Mouse (Mus musculus): Measurements from ENCODE around the gene 4930451I11Rik. TPM values are rescaled to one million over a fixed set of nuclear protein-coding genes. Genes with fewer than 3 reads are reported as not detected.

The 4930451I11Rik gene
- polyA plus RNA-seq, 1 experiment from 2014 or later, result not detected

DNA sequence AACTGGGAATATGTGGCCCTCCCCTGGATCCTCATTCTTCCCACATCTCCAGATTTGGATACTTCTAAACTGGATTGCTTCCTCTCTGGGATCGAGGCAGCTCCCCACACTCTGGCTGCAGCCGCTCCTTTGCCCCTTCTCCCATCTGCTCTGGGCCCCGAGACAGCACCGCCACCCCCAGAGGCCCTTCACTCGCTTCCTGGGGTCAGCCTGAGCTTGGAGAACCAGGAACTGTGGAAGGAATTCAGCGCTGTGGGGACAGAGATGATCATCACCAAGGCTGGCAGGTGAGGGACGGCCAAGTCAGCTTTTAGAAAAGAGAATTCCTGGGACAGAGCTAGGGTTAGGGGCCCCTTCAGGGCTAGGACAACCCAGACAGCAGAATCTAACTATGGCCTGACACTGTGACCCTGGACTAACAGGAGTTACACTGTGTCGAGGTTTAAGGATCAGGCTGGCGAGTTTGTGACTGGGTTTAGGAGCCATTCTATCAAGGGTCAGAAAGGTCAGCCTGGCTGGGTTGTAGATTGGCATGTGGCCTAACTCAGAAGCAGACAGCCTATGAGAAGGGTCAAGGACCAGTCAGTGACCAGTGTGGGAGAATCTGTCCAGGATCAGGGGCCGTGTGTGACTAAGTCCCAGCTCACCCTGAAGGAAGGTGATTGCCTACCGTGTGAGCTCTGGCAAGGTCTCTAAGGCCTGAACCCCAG lies 49.6 kb downstream of the 4930451I11Rik start:
- no peaks in the 10 kb centered on the region for H3K9me3 ChIP-seq (replicated peaks; ENCODE audit: control insufficient read depth, low read length)
- H3K27ac ChIP-seq (ENCODE audit: low read length), result no peak overlapping the region
- H3K4me3 ChIP-seq (ENCODE audit: low read depth, low read length), result no peak overlapping the region
- H3K4me2 ChIP-seq (ENCODE audit: low read depth, low read length), result no peak overlapping the region
- H3K9ac ChIP-seq (ENCODE audit: low read depth, low read length), result no peak overlapping the region
- H3K36me3 ChIP-seq (ENCODE audit: control insufficient read depth, insufficient read depth), result peaks cover 35% of the 10 kb centered on the region
- ATAC-seq (ENCODE audit: low read depth), result peak; percentile 7; the same call in 1 of the 2 replicates
- WGBS (ENCODE audit: insufficient replicate concordance), result 58% methylated on average over 11 of the region's 11 CpGs
- no peaks in the 10 kb centered on the region for H3K27me3 ChIP-seq (ENCODE audit: control insufficient read depth, insufficient read depth, low read depth, low read length)
- peaks cover 25% of the 10 kb centered on the region for H3K4me1 ChIP-seq (ENCODE audit: control insufficient read depth, low read depth, low read length)

DNA sequence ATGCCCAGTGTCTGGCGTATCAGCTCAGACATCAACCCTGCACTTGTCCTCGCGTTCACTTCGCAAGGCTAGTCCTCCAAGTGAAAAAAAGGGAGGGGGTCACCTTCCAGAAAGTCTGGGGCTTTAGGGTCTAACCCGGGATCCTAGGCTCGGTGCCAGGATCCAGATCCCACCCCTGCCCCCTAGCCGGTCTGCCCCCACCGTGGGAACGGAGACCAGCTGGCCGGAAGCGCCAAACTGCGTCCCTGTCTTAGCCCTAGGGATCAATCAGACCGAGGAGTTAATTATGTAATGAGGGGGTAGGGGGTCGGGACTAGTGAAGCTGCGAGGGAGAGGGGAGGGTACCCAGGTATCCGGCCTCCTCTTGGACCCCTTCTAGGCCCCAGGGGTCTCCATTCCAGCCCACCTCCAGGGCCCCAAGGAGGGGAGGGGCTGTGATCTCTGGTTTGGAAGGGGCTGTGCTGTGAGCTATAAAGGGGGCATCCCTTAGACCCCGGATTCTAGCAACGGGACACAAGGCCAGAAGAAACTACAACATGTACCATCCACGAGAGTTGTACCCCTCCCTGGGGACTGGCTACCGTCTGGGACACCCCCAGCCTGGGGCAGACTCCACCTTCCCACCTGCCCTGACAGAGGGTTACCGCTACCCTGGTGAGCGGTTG lies 50.3 kb downstream of the 4930451I11Rik start, which contains the start of gene Tbx6:
Tbx6 (plus strand) TSS at position 513 of the 665 bp plus-strand sequence.
- peaks cover 31% of the 10 kb centered on the region for H3K4me1 ChIP-seq (ENCODE audit: control insufficient read depth, low read depth, low read length)

More for the DNA sequence above, 50.3 kb downstream of the 4930451I11Rik start, which contains the start of gene Tbx6:
- Histone ChIP-seq H3K27ac (ENCODE audit: low read length) (no peak within 1 kb of the TSS), H3K36me3 (ENCODE audit: control insufficient read depth, insufficient read depth) (peaks cover 28% of the 10 kb centered on the region), H3K9ac (ENCODE audit: low read depth, low read length) (peak within 1 kb of the TSS; percentile 50), H3K4me3 (ENCODE audit: low read depth, low read length) (peak within 1 kb of the TSS; percentile 51), H3K4me2 (ENCODE audit: low read depth, low read length) (peak within 1 kb of the TSS; percentile 72), H3K27me3 (ENCODE audit: control insufficient read depth, insufficient read depth, low read depth, low read length) (no peaks in the 10 kb centered on the region), H3K9me3 (replicated peaks; ENCODE audit: control insufficient read depth, low read length) (no peaks in the 10 kb centered on the region)
- 19% methylated on average over 22 of the region's 22 CpGs for WGBS (ENCODE audit: insufficient replicate concordance)
- ATAC-seq (ENCODE audit: low read depth), result no peak

Other genes starting within 250 kb of the 4930451I11Rik start
- gene Apobr, start 246.7 kb downstream of the 4930451I11Rik start, polyA plus RNA-seq (2015; fragmentation: Nextera tagmentation; extraction: Ambion mirVana), result 2.3 and 2.4 TPM in 2 replicates
- gene Cln3, start 245.8 kb downstream of the 4930451I11Rik start, polyA plus RNA-seq (2015; fragmentation: Nextera tagmentation; extraction: Ambion mirVana), result 11.7 and 11.9 TPM in 2 replicates
- 0.09 and 0.27 TPM in 2 replicates for gene Il27, start 236.7 kb downstream of the 4930451I11Rik start, polyA plus RNA-seq (2015; fragmentation: Nextera tagmentation; extraction: Ambion mirVana)
- 4.2 and 5.8 TPM in 2 replicates for gene Nupr1, start 200.8 kb downstream of the 4930451I11Rik start, polyA plus RNA-seq (2015; fragmentation: Nextera tagmentation; extraction: Ambion mirVana)
- 20.8 and 28.6 TPM in 2 replicates for gene Sgf29, start 182.3 kb downstream of the 4930451I11Rik start, polyA plus RNA-seq (2015; fragmentation: Nextera tagmentation; extraction: Ambion mirVana)
- 69.5 and 88.7 TPM in 2 replicates for gene Sult1a1, start 155.2 kb downstream of the 4930451I11Rik start, polyA plus RNA-seq (2015; fragmentation: Nextera tagmentation; extraction: Ambion mirVana)
- 72.6 and 78.4 TPM in 2 replicates for gene Bola2, start 136.2 kb downstream of the 4930451I11Rik start, polyA plus RNA-seq (2015; fragmentation: Nextera tagmentation; extraction: Ambion mirVana)
- 2.4 and 2.8 TPM in 2 replicates for gene Slx1b, start 135.9 kb downstream of the 4930451I11Rik start, polyA plus RNA-seq (2015; fragmentation: Nextera tagmentation; extraction: Ambion mirVana)
- gene Coro1a, start 123.9 kb downstream of the 4930451I11Rik start, polyA plus RNA-seq (2015; fragmentation: Nextera tagmentation; extraction: Ambion mirVana), result 98.9 and 105 TPM in 2 replicates
- 19.6 and 22.3 TPM in 2 replicates for gene Mapk3, start 72.0 kb downstream of the 4930451I11Rik start, polyA plus RNA-seq (2015; fragmentation: Nextera tagmentation; extraction: Ambion mirVana)
- 0.36 and 0.55 TPM in 2 replicates for gene Gdpd3, start 65.3 kb downstream of the 4930451I11Rik start, polyA plus RNA-seq (2015; fragmentation: Nextera tagmentation; extraction: Ambion mirVana)
- 102 and 119 TPM in 2 replicates for gene Ypel3, start 54.7 kb downstream of the 4930451I11Rik start, polyA plus RNA-seq (2015; fragmentation: Nextera tagmentation; extraction: Ambion mirVana)
- gene Tbx6, start 50.2 kb downstream of the 4930451I11Rik start, polyA plus RNA-seq (2015; fragmentation: Nextera tagmentation; extraction: Ambion mirVana), result 0.90 and 1.3 TPM in 2 replicates
- gene Ppp4c, start 39.1 kb downstream of the 4930451I11Rik start, polyA plus RNA-seq (2015; fragmentation: Nextera tagmentation; extraction: Ambion mirVana), result 82.2 and 91.1 TPM in 2 replicates
- gene Fam57b, start 34.0 kb downstream of the 4930451I11Rik start, polyA plus RNA-seq (2015; fragmentation: Nextera tagmentation; extraction: Ambion mirVana), result not detected in 2 replicates
- gene Doc2a, start 15.8 kb upstream of the 4930451I11Rik start, polyA plus RNA-seq (2015; fragmentation: Nextera tagmentation; extraction: Ambion mirVana), result not detected in 2 replicates
- gene Hirip3, start 30.3 kb upstream of the 4930451I11Rik start, polyA plus RNA-seq (2015; fragmentation: Nextera tagmentation; extraction: Ambion mirVana), result 10.0 and 10.8 TPM in 2 replicates
- gene Ino80e, start 30.7 kb upstream of the 4930451I11Rik start, polyA plus RNA-seq (2015; fragmentation: Nextera tagmentation; extraction: Ambion mirVana), result 25.7 and 26.6 TPM in 2 replicates
- 11.7 and 13.2 TPM in 2 replicates for gene Taok2, start 53.1 kb upstream of the 4930451I11Rik start, polyA plus RNA-seq (2015; fragmentation: Nextera tagmentation; extraction: Ambion mirVana)
- 18.7 and 20.0 TPM in 2 replicates for gene Tmem219, start 91.3 kb upstream of the 4930451I11Rik start, polyA plus RNA-seq (2015; fragmentation: Nextera tagmentation; extraction: Ambion mirVana)
- 3.2 and 3.8 TPM in 2 replicates for gene Kctd13, start 97.2 kb upstream of the 4930451I11Rik start, polyA plus RNA-seq (2015; fragmentation: Nextera tagmentation; extraction: Ambion mirVana)
- not detected in 2 replicates for gene Asphd1, start 117.9 kb upstream of the 4930451I11Rik start, polyA plus RNA-seq (2015; fragmentation: Nextera tagmentation; extraction: Ambion mirVana)
- gene Sez6l2, start 118.9 kb upstream of the 4930451I11Rik start, polyA plus RNA-seq (2015; fragmentation: Nextera tagmentation; extraction: Ambion mirVana), result 0.15 and 0.19 TPM in 2 replicates
- gene Cdipt, start 144.3 kb upstream of the 4930451I11Rik start, polyA plus RNA-seq (2015; fragmentation: Nextera tagmentation; extraction: Ambion mirVana), result 39.5 and 42.6 TPM in 2 replicates
- gene Cdiptos, start 144.5 kb upstream of the 4930451I11Rik start, polyA plus RNA-seq (2015; fragmentation: Nextera tagmentation; extraction: Ambion mirVana), result 0.30 and 0.74 TPM in 2 replicates
- 7.7 and 8.9 TPM in 2 replicates for gene Mvp, start 183.0 kb upstream of the 4930451I11Rik start, polyA plus RNA-seq (2015; fragmentation: Nextera tagmentation; extraction: Ambion mirVana)
- not detected in 2 replicates for gene Pagr1b, start 184.8 kb upstream of the 4930451I11Rik start, polyA plus RNA-seq (2015; fragmentation: Nextera tagmentation; extraction: Ambion mirVana)
- gene Pagr1a, start 185.7 kb upstream of the 4930451I11Rik start, polyA plus RNA-seq (2015; fragmentation: Nextera tagmentation; extraction: Ambion mirVana), result 17.2 and 24.3 TPM in 2 replicates
- gene Gm42742, start 189.5 kb upstream of the 4930451I11Rik start, polyA plus RNA-seq (2015; fragmentation: Nextera tagmentation; extraction: Ambion mirVana), result 10.7 and 17.7 TPM in 2 replicates
- 0.24 and 0.67 TPM in 2 replicates for gene Prrt2, start 189.6 kb upstream of the 4930451I11Rik start, polyA plus RNA-seq (2015; fragmentation: Nextera tagmentation; extraction: Ambion mirVana)
- 19.5 and 20.9 TPM in 2 replicates for gene Maz, start 195.4 kb upstream of the 4930451I11Rik start, polyA plus RNA-seq (2015; fragmentation: Nextera tagmentation; extraction: Ambion mirVana)
- 102 and 103 TPM in 2 replicates for gene Kif22, start 210.8 kb upstream of the 4930451I11Rik start, polyA plus RNA-seq (2015; fragmentation: Nextera tagmentation; extraction: Ambion mirVana)